Mouse (Mus musculus): ENCODE results near the gene Naga.

Naga gene

GRCm38 (mm10) chr15:82354126-82354945, 15.6 kb upstream of the Naga start, which contains the start of gene Ndufa6:
TSS of gene Ndufa6 (minus strand) at chr15:82354322.
- peak; percentile 90 to 96 for DNase-seq (ENCODE audit: low spot score in 2 of 2)

- DNase-seq (ENCODE audit: low spot score in 2 of 2), result no peak
Measured at GRCm38 (mm10) chr15:82353745-82354113, 15.0 kb upstream of the Naga start.

GRCm38 (mm10) chr15:82353078-82353744, 14.5 kb upstream of the Naga start:
- DNase-seq (ENCODE audit: low spot score in 2 of 2), result peak in 1 of 2 experiments; percentile 7

GRCm38 (mm10) chr15:82351480-82351879, 12.8 kb upstream of the Naga start:
- DNase-seq (ENCODE audit: low spot score in 2 of 2), result no peak

DNA sequence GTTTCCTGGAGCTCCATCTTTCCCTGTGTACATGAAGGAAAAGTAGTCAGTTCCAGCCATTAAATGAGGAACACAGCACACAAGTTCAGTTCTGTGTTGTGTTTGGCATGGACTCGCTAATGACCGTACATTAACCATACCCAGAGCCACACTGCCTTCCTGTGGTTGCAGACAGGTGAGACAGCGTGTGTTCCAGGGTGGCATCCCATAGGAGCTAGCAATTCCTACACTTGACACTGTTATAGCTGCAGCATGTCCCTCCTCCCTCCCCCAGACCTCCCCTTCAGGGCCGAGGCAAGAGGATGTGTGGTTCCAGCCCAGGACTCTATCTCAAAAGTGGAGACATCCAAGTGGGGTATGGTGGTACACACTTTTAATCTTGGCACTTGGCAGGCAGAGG, 11.6 kb upstream of the Naga start:
- no peak for DNase-seq (ENCODE audit: low spot score in 2 of 2)

GRCm38 (mm10) chr15:82348999-82349341, 10.2 kb upstream of the Naga start:
- no peak for DNase-seq (ENCODE audit: low spot score in 2 of 2)

DNA sequence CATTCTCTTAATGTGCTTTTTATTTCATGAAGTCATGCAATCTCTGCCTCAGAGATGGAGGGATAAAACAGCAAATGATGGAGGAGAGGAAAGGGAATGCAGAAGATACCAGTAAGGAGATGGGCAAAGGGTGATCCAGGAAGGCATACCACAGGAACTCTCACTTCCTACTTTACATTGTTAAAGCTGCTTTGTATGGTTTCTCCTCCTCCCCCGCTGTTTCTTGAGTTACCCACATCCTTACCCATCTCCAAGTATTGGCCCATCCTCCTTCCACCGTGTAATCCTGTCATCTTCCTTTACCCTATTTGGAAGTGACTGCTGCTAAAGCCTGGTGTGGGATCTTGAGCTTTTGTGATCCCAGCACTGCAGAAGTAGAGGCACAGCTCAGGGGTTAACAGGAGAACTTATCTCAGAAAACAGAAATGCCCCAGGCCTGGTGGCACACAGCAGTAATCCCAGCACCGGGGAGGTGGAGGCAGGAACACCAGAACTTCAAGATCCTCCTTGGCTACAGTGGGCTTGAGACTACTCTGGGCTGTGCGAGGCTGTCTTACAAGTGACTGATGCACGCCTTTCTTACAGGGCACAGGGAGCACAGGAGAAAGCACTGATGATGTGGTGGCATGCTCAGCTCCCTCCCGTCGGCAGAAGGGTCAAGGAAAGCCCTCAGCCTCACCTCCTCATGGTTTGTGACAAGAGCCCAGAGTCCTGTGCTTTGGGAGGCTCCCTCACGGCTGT, 9.7 kb upstream of the Naga start:
- no peak for DNase-seq (ENCODE audit: low spot score in 2 of 2)

- DNase-seq (ENCODE audit: low spot score in 2 of 2), result no peak
Measured at GRCm38 (mm10) chr15:82347852-82348251, 9.1 kb upstream of the Naga start.

- DNase-seq (ENCODE audit: low spot score in 2 of 2), result no peak
Measured at GRCm38 (mm10) chr15:82347303-82347676, 8.6 kb upstream of the Naga start.

DNA sequence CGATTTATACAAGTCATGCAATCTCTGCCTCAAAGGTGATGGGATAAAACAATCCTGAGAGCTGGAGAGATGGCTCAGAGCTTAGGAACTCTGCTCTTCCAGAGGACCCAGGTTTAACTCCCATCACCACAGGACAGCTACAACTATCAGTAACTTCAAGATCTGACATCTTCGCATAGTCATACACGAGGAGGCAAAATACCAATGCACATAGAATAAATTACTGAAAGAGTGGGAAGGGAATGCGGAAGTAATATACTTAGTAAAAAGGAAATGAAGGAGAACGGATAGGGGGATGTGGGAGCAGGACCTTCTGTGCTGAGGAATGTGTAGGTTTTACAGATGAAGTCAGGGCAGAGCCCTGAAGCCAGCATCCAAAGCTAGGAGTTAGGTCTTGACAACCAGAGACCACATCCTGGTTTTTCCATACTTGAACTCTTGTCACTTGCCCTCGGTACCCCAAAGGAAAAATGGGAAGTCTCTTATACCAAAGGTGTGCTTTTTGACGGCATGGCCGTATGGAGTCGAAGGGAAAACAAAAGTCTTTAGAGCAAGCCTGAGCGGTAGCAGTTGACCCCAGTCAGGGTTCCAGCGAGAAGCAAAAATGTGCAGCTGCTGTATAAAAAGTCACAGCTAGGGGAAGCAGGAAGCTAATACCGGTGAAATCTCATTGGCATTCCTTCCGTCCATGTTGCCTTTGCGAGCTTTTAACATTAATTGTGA, 8.0 kb upstream of the Naga start:
- no peak for DNase-seq (ENCODE audit: low spot score in 2 of 2)

DNA sequence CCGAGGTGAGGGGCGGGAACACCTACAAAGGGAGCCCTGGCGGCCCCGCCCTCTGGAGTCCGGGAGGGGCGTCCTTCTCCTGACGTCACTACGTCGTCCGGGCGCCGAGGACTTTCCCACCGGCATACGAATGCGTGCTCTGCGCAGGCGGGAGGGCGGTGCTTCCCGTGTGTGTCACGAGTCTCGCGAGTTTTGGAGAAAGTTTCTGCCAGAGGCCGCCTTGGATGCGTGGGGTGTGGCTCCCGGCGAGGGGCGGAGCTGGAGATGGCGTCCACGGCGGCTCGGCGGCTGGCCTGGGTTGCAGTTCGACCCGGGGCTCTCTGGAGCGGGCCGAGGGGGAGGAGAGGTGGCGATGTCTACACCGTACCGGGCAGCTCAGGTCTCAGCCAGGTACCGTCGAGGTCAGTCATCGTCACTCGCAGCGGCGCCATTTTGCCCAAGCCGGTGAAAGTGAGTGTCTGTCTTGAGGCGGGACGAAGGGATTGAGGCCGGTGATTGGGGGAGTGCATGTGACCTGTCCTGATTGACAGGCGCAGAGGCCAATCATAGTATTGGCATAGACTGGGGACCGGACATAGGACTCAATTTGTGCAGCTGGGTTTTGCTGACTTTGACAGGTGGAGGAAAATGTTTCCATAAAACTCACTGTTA, 7.2 kb upstream of the Naga start:
- DNase-seq (ENCODE audit: low spot score in 2 of 2), result peak; percentile 95 to 98

- DNase-seq (ENCODE audit: low spot score in 2 of 2), result no peak
Measured at GRCm38 (mm10) chr15:82344971-82345370, 6.2 kb upstream of the Naga start.

DNA sequence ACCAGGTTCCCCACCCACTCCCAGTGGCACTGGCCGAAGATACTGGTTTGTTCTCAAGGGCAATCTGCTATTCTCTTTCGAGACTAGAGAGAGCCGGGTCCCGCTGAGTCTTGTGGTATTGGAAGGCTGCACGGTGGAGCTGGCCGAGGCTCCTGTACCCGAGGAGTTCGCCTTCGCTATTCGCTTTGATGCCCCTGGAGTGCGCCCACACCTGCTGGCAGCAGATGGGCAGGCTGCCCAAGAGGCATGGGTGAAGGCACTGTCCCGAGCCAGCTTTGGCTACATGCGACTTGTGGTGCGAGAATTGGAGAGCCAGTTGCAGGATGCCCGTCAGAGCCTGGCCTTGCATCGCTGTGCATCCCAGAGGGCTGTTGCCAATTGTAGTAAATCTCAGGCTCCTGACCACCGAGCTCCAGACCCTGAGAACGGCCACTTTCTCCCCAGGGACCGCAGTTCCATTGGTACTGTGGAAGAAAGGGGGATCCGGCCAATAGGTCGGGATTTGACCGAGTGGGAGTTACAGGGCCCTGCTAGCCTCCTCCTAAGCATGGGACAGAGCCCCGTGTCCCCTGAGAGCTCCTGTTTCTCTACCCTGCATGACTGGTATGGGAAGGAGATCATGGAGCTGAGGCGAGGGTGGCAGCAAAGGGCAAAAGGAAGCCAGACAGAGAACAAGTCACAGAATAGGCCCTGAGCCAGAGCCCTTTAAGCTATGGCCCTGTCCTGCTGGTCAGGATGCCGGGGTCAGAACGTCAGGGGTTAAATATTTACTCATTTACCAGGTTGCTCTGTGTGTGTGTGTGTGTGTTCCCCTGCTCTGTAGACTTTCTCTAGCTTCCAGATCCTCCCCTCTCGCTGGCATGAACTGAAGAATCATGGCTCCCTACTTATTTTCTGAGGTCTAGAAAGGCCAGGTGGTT, 4.9 kb upstream of the Naga start:
- DNase-seq (ENCODE audit: low spot score in 2 of 2), result no peak

GRCm38 (mm10) chr15:82342543-82342935, 3.8 kb upstream of the Naga start:
- no peak for DNase-seq (ENCODE audit: low spot score in 2 of 2)

GRCm38 (mm10) chr15:82341675-82342542, 3.2 kb upstream of the Naga start:
- DNase-seq (ENCODE audit: low spot score in 2 of 2), result no peak

DNA sequence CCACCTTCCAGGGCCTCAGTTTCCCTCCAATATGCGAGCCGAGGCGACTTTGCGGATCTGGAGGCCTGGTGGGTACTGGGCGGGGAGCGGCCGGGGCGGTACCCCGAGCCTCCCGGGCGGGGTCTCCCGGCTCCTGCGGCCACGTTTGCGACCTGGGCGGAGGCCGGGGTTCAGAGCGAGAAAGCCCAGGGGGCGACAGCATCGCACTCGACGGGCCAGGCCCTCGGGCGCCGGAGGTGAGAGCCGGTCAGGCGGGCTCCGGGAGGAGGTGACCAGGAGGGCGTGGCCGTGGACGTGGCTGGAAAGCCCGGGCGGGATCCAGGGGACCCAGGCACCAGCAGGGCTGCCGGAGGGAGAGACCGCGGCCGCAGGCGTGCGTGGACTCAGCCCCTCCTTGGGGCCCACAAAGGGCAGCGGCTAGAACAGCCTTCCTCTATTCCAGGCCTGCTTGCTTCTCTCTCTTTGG, 2.3 kb upstream of the Naga start:
- peak; percentile 35 to 61 for DNase-seq (ENCODE audit: low spot score in 2 of 2)

DNA sequence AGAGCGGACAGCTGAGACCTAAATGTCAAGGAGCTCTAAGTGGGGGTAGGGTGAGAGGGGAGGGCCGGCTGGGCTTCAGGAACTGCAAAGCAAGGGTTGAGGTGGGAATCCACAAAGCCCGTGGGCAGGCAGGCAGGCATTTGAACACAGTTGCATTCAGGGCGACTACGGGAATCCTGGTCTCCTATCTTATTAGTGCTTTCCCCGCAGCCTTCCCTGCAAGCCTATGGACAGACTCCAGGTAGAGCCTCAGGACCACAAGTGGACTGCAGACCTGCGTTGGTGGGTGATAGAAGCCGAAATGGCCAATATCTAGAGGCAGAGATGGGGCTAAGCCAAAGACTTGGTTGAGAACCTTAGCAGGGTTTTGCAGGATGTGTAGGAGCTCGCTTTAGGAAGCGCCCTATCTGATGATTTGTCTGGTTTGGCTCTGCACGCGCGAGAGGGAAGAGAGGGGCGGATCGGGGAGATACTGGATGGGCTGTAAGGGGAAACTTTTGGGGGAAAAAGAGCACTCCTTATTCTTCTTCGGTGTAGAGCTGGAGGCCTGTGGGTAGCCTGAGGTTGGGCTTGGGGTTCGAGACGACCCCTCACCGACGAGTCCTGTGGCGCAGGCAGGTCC, 1.8 kb upstream of the Naga start:
- DNase-seq (ENCODE audit: low spot score in 2 of 2), result no peak

DNA sequence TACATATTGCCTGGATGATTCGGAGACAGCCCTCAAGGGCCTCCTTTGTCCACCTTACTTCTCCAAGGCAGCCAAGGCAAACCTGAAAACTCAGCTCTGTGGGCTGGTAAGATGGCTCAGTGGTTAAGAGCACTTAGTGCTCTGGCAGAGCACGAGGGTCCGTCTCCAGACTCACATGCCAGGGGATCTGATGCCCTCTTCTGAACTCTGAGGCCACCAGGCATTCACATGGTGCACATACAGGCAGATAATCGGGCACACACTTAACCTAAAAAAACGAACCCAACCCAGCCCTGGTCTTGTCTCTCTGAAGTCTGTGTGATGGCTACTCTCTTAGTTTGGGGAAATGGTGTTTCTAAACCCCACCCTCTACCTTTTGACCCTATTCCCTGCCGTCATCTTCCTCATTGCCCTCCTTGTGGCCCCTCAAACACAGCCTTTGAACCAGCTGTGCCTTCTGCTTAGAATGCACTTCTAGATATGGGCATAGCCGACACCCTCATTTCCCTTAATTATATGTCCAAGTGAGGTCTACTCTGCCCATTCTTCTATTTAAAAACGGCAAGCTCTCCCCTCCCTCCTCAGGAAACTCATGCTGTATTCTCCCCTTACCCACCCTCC, 1.0 kb upstream of the Naga start:
- no peak for DNase-seq (ENCODE audit: low spot score in 2 of 2)
